Mouse (Mus musculus) embryonic facial prominence, embryonic 11.5 days (tissue): Measurements from ENCODE around the gene Fam89b. TPM values are rescaled to one million over a fixed set of nuclear protein-coding genes. Genes with fewer than 3 reads are reported as not detected.
"Not testable (repeated sequence)": the region's sequence is repeated elsewhere in the genome, so short reads cannot be mapped to it uniquely, and the experiment has no call there.

Experiments used
- ATAC-seq: fragments of 200-750 bp; cut with Nextera tagmentation; replicated peaks from 2 replicates; pipeline ENCODE4 v1.8.0; 2017; ENCODE audit warnings: low read depth; ENCODE audit not compliant: insufficient number of reproducible peaks, low FRiP score, low TSS enrichment
- DNase-seq: peaks from one replicate; pipeline ENCODE4 v3.0.0-alpha.2; 2015; ENCODE audit warnings: low spot score
- H3K27ac ChIP-seq: fragments of 300-500 bp; sonication (generic); replicated peaks from 2 replicates; pipeline ENCODE4 v1.5.1; 2014; ENCODE audit warnings: mild to moderate bottlenecking, low read depth, low read length, control low read depth
- H3K27me3 ChIP-seq: fragments of 300-500 bp; sonication (generic); 2 replicates; pipeline ENCODE4 v1.6.1; 2014; ENCODE audit warnings: mild to moderate bottlenecking, low read length, moderate library complexity, mixed read lengths; ENCODE audit not compliant: control insufficient read depth, insufficient read depth
- H3K36me3 ChIP-seq: fragments of 300-500 bp; sonication (generic); replicated peaks from 2 replicates; pipeline ENCODE4 v1.6.1; 2014; ENCODE audit warnings: low read depth, mild to moderate bottlenecking, low read length, moderate library complexity, mixed read lengths; ENCODE audit not compliant: control insufficient read depth, insufficient read depth
- H3K4me1 ChIP-seq: fragments of 300-500 bp; sonication (generic); 2 replicates; pipeline ENCODE4 v1.6.1; 2014; ENCODE audit warnings: low read length, mixed read lengths; ENCODE audit not compliant: control insufficient read depth, insufficient read depth
- H3K4me2 ChIP-seq: fragments of 300-500 bp; sonication (generic); 2 replicates; pipeline ENCODE4 v1.6.1; 2014; ENCODE audit warnings: low read depth, mild to moderate bottlenecking, control low read depth, low read length, moderate library complexity
- H3K4me3 ChIP-seq: fragments of 300-500 bp; sonication (generic); 2 replicates; pipeline ENCODE4 v1.5.1; 2014; ENCODE audit warnings: low read depth, low read length, control low read depth
- H3K9ac ChIP-seq: fragments of 300-500 bp; sonication (generic); replicated peaks from 2 replicates; pipeline ENCODE4 v1.6.1; 2014; ENCODE audit warnings: mild to moderate bottlenecking, control low read depth, low read length
- H3K9me3 ChIP-seq: fragments of 300-500 bp; sonication (generic); replicated peaks from 2 replicates; pipeline ENCODE4 v1.6.1; 2016; ENCODE audit warnings: mild to moderate bottlenecking, low read length, inconsistent platforms, mixed read lengths; ENCODE audit not compliant: control insufficient read depth
- WGBS: fragments of 180-500 bp; shearing (Covaris S2); extraction: QIAGEN DNeasy Blood & Tissue Kit; methylation state at CpG from one replicate; pipeline ENCODE4 v1.1.7; 2014; 5-methylcytosine and 5-hydroxymethylcytosine counted together
- polyA plus RNA-seq: library from polyadenylated mRNA; unstranded; fragments of >200 nt; fragmentation: Nextera tagmentation; extraction: Ambion mirVana; gene quantifications from 2 replicates; pipeline ENCODE4 v1.2.1, GENCODE M21; 2014

Gene Fam89b
- polyA plus RNA-seq, 1 experiment from 2014 or later, result 137 TPM

DNA sequence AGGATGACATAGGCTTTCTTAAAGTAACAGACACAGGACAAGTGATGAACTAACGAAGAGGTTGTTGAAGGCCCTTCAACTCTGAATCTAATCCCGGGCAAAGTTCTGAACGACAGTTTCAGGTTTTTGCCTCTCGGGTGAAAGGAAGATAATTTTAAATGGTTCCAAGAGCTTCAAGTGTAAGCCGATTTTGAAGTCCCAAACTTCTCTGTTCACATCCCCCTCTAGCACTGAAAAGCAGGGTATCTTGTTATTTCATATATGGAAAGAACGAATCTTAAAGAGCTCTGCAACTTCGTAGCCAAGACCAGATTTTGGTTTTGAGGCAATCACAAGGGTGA lies 40.4 kb downstream of the Fam89b start:
- H3K4me1 ChIP-seq, result peaks cover 12% of the 10 kb centered on the region
- DNase-seq, result no peak
- H3K9me3 ChIP-seq, result no peaks in the 10 kb centered on the region
- no peak for ATAC-seq
- peaks cover 3% of the 10 kb centered on the region for H3K36me3 ChIP-seq
- WGBS, result 0% methylated on average over 7 of the region's 7 CpGs
- peak overlapping the region; percentile 69 for H3K9ac ChIP-seq
- H3K27ac ChIP-seq, result peak overlapping the region; percentile 61
- peak overlapping the region; percentile 71 for H3K4me3 ChIP-seq
- H3K27me3 ChIP-seq, result no peaks in the 10 kb centered on the region
- peak overlapping the region; percentile 71 for H3K4me2 ChIP-seq

DNA sequence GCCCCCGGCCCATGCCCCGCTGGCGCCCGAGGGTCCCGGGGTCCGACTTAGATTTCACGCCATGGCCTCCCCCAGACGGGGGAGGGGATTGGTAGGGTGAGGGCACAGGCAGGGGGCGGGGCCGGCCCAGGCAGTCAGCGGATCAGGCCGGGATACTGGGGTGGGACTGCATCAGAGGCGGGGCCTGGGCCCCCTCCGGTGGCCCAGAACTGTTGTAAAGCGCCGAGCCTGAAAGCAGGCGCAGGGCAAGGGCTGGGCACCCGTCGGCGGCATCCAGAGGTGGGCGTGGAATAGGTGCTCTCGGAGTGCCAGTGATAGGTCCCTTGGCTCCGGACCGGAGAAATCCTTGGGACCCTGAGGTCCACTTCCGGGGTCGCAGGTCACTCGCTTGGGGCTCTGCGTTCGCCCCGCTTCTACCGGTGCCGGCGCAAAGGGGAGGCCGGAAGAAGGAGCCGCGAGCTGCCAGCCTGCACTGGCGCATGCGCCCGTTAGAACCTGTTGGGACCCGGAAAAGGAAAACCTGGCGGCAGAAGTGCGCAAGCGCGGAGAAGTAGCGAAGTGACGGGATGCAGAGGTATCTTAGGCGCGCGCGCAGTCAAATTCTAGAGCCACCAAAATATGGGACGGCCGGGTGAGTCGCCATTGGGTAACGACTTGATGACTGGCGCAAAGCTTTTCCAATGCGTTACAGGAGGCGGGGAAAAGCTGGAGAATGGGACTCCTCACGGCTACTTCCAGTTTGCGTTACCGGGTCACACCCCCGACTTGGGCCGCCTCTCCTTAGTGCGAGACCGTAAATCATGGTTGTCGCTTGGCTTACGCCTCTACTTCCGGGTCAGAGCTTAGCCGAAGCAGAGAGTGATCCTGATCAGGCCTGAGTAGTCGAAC lies 41.0 kb downstream of the Fam89b start, which contains the start of the genes Map3k11 and Pcnx3:
Map3k11 (plus strand) TSS at position 543 of the 888 bp plus-strand sequence.
Pcnx3 (minus strand) TSS at position 709 of the 888 bp plus-strand sequence.
- DNase-seq, result peak; percentile 97
- no peaks in the 10 kb centered on the region for H3K27me3 ChIP-seq
- H3K27ac ChIP-seq, result peak within 1 kb of the TSS; percentile 61
- H3K9ac ChIP-seq, result peak within 1 kb of the TSS; percentile 69
- peaks cover 3% of the 10 kb centered on the region for H3K36me3 ChIP-seq
- H3K4me3 ChIP-seq, result peak within 1 kb of the TSS; percentile 71
- H3K4me1 ChIP-seq, result peaks cover 12% of the 10 kb centered on the region
- ATAC-seq, result peak; percentile 90
- no peaks in the 10 kb centered on the region for H3K9me3 ChIP-seq
- under 1% methylated on average over 68 of the region's 69 CpGs for WGBS
- H3K4me2 ChIP-seq, result peak within 1 kb of the TSS; percentile 71

DNA sequence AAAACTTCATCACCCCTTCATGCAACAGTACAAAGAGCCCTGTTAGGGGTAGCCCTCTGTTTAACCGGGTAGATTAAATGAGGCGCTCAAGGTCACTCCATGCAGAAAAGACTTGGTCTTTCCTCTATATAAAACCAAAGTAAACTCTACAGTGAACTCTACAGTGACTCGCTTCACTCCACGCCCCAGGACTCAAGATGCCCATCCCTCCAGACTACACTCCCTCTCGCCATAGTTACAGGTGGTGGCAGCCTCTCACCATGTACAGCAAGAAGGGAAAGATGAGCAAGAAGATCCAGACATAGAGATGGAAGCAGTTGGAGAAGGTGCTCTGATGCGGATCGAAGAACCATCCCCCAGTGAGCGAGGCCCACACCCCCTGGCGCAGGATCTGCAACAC lies 41.7 kb downstream of the Fam89b start:
- H3K4me3 ChIP-seq, result peak overlapping the region; percentile 71
- peaks cover 2% of the 10 kb centered on the region for H3K36me3 ChIP-seq
- peaks cover 12% of the 10 kb centered on the region for H3K4me1 ChIP-seq
- H3K27ac ChIP-seq, result no peak overlapping the region; the same call in 1 of the 2 replicates
- ATAC-seq (no peak), DNase-seq (no peak)
- H3K27me3 ChIP-seq, result no peaks in the 10 kb centered on the region
- peak overlapping the region; percentile 71 for H3K4me2 ChIP-seq
- 23% methylated on average over 9 of the region's 9 CpGs for WGBS
- H3K9me3 ChIP-seq, result no peaks in the 10 kb centered on the region
- H3K9ac ChIP-seq, result peak overlapping the region; percentile 66

DNA sequence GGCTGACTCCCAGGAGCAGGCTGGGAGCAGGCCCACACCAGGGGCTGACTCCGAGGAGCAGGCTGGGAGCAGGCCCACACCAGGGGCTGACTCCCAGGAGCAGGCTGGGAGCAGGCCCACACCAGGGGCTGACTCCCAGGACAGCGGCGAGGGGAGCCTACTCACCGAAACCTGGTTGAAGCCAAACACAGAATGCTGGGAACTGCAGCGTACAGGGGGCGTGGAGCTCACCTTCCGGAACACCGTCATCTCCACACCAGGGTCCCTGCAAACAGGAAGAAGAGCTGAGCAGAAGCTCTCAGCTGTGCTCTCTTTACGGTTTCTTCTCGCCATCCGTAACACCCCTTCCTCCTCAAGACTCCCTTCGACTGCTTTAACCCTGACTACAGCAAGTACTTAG lies 42.5 kb downstream of the Fam89b start:
- WGBS, result 95% methylated on average over 11 of the region's 12 CpGs
- H3K27ac ChIP-seq, H3K27me3 ChIP-seq, H3K4me1 ChIP-seq, H3K9ac ChIP-seq, H3K9me3 ChIP-seq, DNase-seq, ATAC-seq, H3K36me3 ChIP-seq: not testable (repeated sequence)
- H3K4me3 ChIP-seq, result peak overlapping the region; percentile 71; the same call in 1 of the 2 replicates
- H3K4me2 ChIP-seq, result peak overlapping the region; percentile 71

DNA sequence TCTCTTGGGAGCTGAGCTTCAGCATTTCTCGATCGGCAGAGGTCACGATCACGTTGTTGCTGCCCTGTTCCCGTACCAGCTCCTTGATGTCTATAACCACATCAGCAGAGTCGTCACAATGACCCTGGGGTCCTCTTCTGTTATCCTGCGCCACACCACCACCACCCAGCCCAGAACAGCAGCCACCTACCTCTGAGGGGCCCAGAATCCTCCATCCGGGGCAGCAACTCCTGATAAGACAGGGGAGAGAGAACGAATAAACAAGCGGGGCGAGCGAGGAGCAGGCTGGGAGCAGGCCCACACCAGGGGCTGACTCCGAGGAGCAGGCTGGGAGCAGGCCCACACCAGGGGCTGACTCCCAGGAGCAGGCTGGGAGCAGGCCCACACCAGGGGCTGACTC lies 43.0 kb downstream of the Fam89b start:
- ATAC-seq, result no peak
- Histone ChIP-seq H3K27me3 (no peaks in the 10 kb centered on the region), H3K36me3 (peaks cover 3% of the 10 kb centered on the region), H3K27ac (no peak overlapping the region), H3K4me3 (no peak overlapping the region), H3K4me1 (peaks cover 9% of the 10 kb centered on the region), H3K9me3 (no peaks in the 10 kb centered on the region), H3K4me2 (no peak overlapping the region), H3K9ac (no peak overlapping the region)
- WGBS, result 92% methylated on average over 13 of the region's 13 CpGs
- no peak for DNase-seq

DNA sequence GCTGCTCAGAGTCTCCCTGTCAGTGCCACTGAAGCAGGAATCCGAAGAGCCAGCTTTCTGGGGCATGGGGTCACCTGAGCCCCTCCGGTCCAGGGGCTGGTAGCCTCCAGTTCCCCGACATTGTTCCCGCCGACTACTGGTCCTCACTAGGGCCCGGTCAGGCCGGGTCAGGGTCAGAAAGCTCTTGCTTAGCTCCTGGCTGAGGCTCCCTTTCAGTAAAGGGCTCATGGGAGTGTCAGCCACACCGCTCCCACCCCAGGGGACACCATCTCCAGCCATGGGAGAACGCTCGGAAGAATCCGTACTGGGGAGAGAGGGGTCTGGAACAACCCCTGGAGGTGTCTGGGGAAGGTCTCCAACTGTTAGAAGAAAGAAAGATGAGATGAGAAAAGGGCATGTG lies 43.6 kb downstream of the Fam89b start:
- ATAC-seq, result no peak
- no peaks in the 10 kb centered on the region for H3K9me3 ChIP-seq
- peaks cover 9% of the 10 kb centered on the region for H3K4me1 ChIP-seq
- 96% methylated on average over 11 of the region's 11 CpGs for WGBS
- H3K9ac ChIP-seq, result no peak overlapping the region
- H3K36me3 ChIP-seq, result peaks cover 3% of the 10 kb centered on the region
- no peak overlapping the region for H3K4me2 ChIP-seq
- DNase-seq, result no peak
- H3K27me3 ChIP-seq, result no peaks in the 10 kb centered on the region
- H3K4me3 ChIP-seq, result no peak overlapping the region
- no peak overlapping the region for H3K27ac ChIP-seq

DNA sequence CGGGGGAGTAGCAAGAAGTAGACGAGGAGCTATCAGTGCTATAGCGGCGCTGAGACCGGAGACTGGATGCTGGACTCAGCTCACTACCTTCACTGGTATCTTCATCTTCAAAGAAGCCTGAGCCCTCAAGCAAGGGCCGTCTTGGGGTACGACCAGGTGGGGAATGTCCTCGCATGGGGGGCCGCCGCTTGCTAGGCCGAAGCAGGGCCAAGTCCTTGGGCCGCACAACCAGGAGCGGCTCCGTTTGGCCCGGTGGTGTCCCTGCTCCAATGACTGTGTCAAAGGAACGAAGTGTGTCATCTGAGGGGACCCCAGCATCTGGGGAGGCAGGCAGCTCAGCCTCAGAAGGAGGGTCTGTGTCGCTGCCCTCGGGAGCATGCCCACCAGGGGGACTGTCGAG lies 44.0 kb downstream of the Fam89b start:
- no peaks in the 10 kb centered on the region for H3K9me3 ChIP-seq
- peaks cover 3% of the 10 kb centered on the region for H3K36me3 ChIP-seq
- no peaks in the 10 kb centered on the region for H3K27me3 ChIP-seq
- H3K4me2 ChIP-seq, result no peak overlapping the region
- no peak overlapping the region for H3K27ac ChIP-seq
- ATAC-seq (no peak), DNase-seq (no peak)
- H3K4me3 ChIP-seq, result no peak overlapping the region
- no peak overlapping the region for H3K9ac ChIP-seq
- H3K4me1 ChIP-seq, result peaks cover 4% of the 10 kb centered on the region
- 95% methylated on average over 19 of the region's 19 CpGs for WGBS

DNA sequence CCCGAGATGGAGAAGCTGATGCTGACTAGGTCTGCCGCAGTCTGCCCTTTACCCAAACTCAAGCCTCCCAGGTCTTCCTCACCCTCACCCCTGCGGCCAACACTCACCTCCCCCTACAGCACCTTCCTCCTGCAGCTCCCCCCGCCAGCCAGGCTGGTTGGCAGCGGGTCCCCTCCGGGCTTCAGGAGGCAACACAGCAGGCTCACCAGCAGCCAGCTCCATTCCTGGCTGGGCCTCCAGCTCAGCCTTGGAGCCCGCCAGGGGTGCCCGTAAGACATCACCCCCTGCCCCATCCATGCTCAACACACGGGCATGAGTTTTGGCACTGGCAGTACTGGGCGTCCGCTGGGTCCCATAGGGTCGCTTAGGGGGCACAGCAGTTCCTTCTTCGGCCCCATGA lies 44.5 kb downstream of the Fam89b start:
- whole genome bisulfite sequencing, result 91% methylated on average over 13 of the region's 13 CpGs

More for the DNA sequence above, 44.5 kb downstream of the Fam89b start:
- no peaks in the 10 kb centered on the region for H3K9me3 ChIP-seq
- H3K9ac ChIP-seq, result no peak overlapping the region
- H3K4me3 ChIP-seq, result no peak overlapping the region
- DNase-seq (no peak), ATAC-seq (no peak)
- H3K27ac ChIP-seq, result no peak overlapping the region
- H3K4me2 ChIP-seq, result no peak overlapping the region
- H3K27me3 ChIP-seq, result no peaks in the 10 kb centered on the region
- H3K4me1 ChIP-seq, result peaks cover 2% of the 10 kb centered on the region; the same call in 1 of the 2 replicates
- H3K36me3 ChIP-seq, result peaks cover 3% of the 10 kb centered on the region
